Mouse (Mus musculus) stomach, embryonic 14.5 days (tissue): ENCODE results near the gene Myrf. TPM values are rescaled to one million over a fixed set of nuclear protein-coding genes. Genes with fewer than 3 reads are reported as not detected.

Source experiments
- ATAC-seq: fragments of 200-750 bp; cut with Nextera tagmentation; 2 replicates; pipeline ENCODE4 v1.8.0; 2017; ENCODE audit warnings: low read depth, moderate TSS enrichment; ENCODE audit not compliant: insufficient number of reproducible peaks, insufficient read depth, low FRiP score
- H3K27ac ChIP-seq: fragments of 300-500 bp; sonication (generic); 2 replicates; pipeline ENCODE4 v1.5.1; 2014; ENCODE audit warnings: mild to moderate bottlenecking, low read length, moderate library complexity, mixed read lengths
- H3K27me3 ChIP-seq: fragments of 300-500 bp; sonication (generic); 2 replicates; pipeline ENCODE4 v1.6.1; 2014; ENCODE audit warnings: low read length, control low read depth, mixed read lengths; ENCODE audit not compliant: control insufficient read depth, insufficient read depth
- H3K36me3 ChIP-seq: fragments of 300-500 bp; sonication (generic); 2 replicates; pipeline ENCODE4 v1.6.1; 2014; ENCODE audit warnings: mild to moderate bottlenecking, control low read depth, low read length, moderate library complexity, mixed read lengths; ENCODE audit not compliant: control insufficient read depth, insufficient read depth
- H3K4me1 ChIP-seq: fragments of 300-500 bp; sonication (generic); 2 replicates; pipeline ENCODE4 v1.6.1; 2014; ENCODE audit warnings: low read length, control low read depth, mixed read lengths; ENCODE audit not compliant: control insufficient read depth, insufficient read depth
- H3K4me2 ChIP-seq: fragments of 300-500 bp; sonication (generic); replicated peaks from 2 replicates; pipeline ENCODE4 v1.6.1; 2014; ENCODE audit warnings: low read depth, low read length, control low read depth
- H3K4me3 ChIP-seq: fragments of 300-500 bp; sonication (generic); 2 replicates; pipeline ENCODE4 v1.5.1; 2014; ENCODE audit warnings: low read depth, low read length, control low read depth
- H3K9ac ChIP-seq: fragments of 300-500 bp; sonication (generic); replicated peaks from 2 replicates; pipeline ENCODE4 v1.6.1; 2014; ENCODE audit warnings: low read depth, mild to moderate bottlenecking, control low read depth, low read length, moderate library complexity, mixed read lengths
- H3K9me3 ChIP-seq: fragments of 300-500 bp; sonication (generic); 2 replicates; pipeline ENCODE4 v1.6.1; 2016; ENCODE audit warnings: low read depth, low read length, control low read depth; ENCODE audit not compliant: control insufficient read depth
- WGBS: fragments of 180-500 bp; shearing (Covaris S2); extraction: QIAGEN DNeasy Blood & Tissue Kit; methylation state at CpG from one replicate; pipeline ENCODE4 v1.1.7; 2014; 5-methylcytosine and 5-hydroxymethylcytosine counted together
- polyA plus RNA-seq: library from polyadenylated mRNA; unstranded; fragments of >200 nt; fragmentation: Nextera tagmentation; extraction: Ambion mirVana; gene quantifications from 2 replicates; pipeline ENCODE4 v1.2.1, GENCODE M21; 2014

The Myrf gene
- polyA plus RNA-seq, result 27.6 and 28.4 TPM in 2 replicates

- H3K4me1 ChIP-seq, result peaks cover 14% of the 10 kb centered on the region
- no peaks in the 10 kb centered on the region for H3K27me3 ChIP-seq
- ATAC-seq, result peak; percentile 76
- H3K36me3 ChIP-seq, result no peaks in the 10 kb centered on the region
- peak within 1 kb of the TSS; percentile 35; the same call in 1 of the 2 replicates for H3K27ac ChIP-seq
- 5% methylated on average over 42 of the region's 43 CpGs for WGBS
- H3K9me3 ChIP-seq, result no peaks in the 10 kb centered on the region
- H3K4me2 ChIP-seq, result peak within 1 kb of the TSS; percentile 62
- H3K4me3 ChIP-seq, result peak within 1 kb of the TSS; percentile 45
- H3K9ac ChIP-seq, result peak within 1 kb of the TSS; percentile 67
These were observed at the start of gene Myrf for GRCm38 (mm10) chr19:10240654-10241305. Gene Myrf, minus strand, starts transcription at chr19:10240748.

GRCm38 (mm10) chr19:10289609-10290150 lies 49.1 kb upstream of the Myrf start:
- ATAC-seq, result no peak
- Histone ChIP-seq H3K27me3 (no peaks in the 10 kb centered on the region), H3K9ac (no peak overlapping the region), H3K4me1 (peaks cover 44% of the 10 kb centered on the region), H3K27ac (no peak overlapping the region), H3K36me3 (no peaks in the 10 kb centered on the region), H3K9me3 (no peaks in the 10 kb centered on the region), H3K4me2 (no peak overlapping the region), H3K4me3 (no peak overlapping the region)
- 64% methylated on average over 4 of the region's 4 CpGs for WGBS

GRCm38 (mm10) chr19:10288125-10289040 lies 47.8 kb upstream of the Myrf start:
- WGBS, result 82% methylated on average over 8 of the region's 8 CpGs
- Histone ChIP-seq H3K9ac (no peak overlapping the region), H3K4me1 (peaks cover 38% of the 10 kb centered on the region), H3K9me3 (no peaks in the 10 kb centered on the region), H3K27ac (no peak overlapping the region), H3K4me2 (no peak overlapping the region), H3K4me3 (no peak overlapping the region), H3K27me3 (no peaks in the 10 kb centered on the region), H3K36me3 (no peaks in the 10 kb centered on the region)
- ATAC-seq, result no peak

GRCm38 (mm10) chr19:10286458-10286872 lies 45.9 kb upstream of the Myrf start:
- peak; percentile 76 for ATAC-seq

GRCm38 (mm10) chr19:10280771-10281540 lies 40.4 kb upstream of the Myrf start:
- Histone ChIP-seq H3K27ac (no peak overlapping the region), H3K4me1 (peaks cover 25% of the 10 kb centered on the region), H3K9ac (no peak overlapping the region)

More at GRCm38 (mm10) chr19:10286458-10286872, 45.9 kb upstream of the Myrf start:
- Histone ChIP-seq H3K4me1 (peaks cover 26% of the 10 kb centered on the region), H3K27ac (peak overlapping the region; percentile 2; the same call in 1 of the 2 replicates), H3K27me3 (no peaks in the 10 kb centered on the region), H3K4me3 (no peak overlapping the region), H3K9me3 (no peaks in the 10 kb centered on the region), H3K4me2 (no peak overlapping the region), H3K9ac (no peak overlapping the region), H3K36me3 (no peaks in the 10 kb centered on the region)
- 64% methylated on average over 10 of the region's 10 CpGs for WGBS

GRCm38 (mm10) chr19:10279668-10280067 lies 39.1 kb upstream of the Myrf start:
- H3K9me3 ChIP-seq, result no peaks in the 10 kb centered on the region
- no peak overlapping the region for H3K9ac ChIP-seq
- no peak for ATAC-seq
- H3K4me3 ChIP-seq, result no peak overlapping the region
- no peaks in the 10 kb centered on the region for H3K27me3 ChIP-seq
- no peaks in the 10 kb centered on the region for H3K36me3 ChIP-seq
- H3K4me2 ChIP-seq, result no peak overlapping the region
- peaks cover 25% of the 10 kb centered on the region for H3K4me1 ChIP-seq
- whole genome bisulfite sequencing, result 81% methylated on average over 9 of the region's 9 CpGs
- H3K27ac ChIP-seq, result no peak overlapping the region

More at GRCm38 (mm10) chr19:10280771-10281540, 40.4 kb upstream of the Myrf start:
- no peaks in the 10 kb centered on the region for H3K36me3 ChIP-seq
- no peaks in the 10 kb centered on the region for H3K27me3 ChIP-seq
- no peaks in the 10 kb centered on the region for H3K9me3 ChIP-seq
- H3K4me3 ChIP-seq, result no peak overlapping the region
- no peak for ATAC-seq
- no peak overlapping the region for H3K4me2 ChIP-seq
- 66% methylated on average over 14 of the region's 14 CpGs for WGBS

GRCm38 (mm10) chr19:10278669-10279324 lies 38.2 kb upstream of the Myrf start:
- Histone ChIP-seq H3K4me3 (no peak overlapping the region), H3K4me1 (peaks cover 32% of the 10 kb centered on the region), H3K4me2 (no peak overlapping the region), H3K9me3 (no peaks in the 10 kb centered on the region), H3K27ac (peak overlapping the region; percentile 96; the same call in 1 of the 2 replicates), H3K9ac (no peak overlapping the region), H3K27me3 (no peaks in the 10 kb centered on the region), H3K36me3 (no peaks in the 10 kb centered on the region)
- WGBS, result 25% methylated on average over 6 of the region's 6 CpGs
- ATAC-seq, result no peak
